8 mouse cellular contexts compared by ENCODE assay signal in the genomic region with DNA sequence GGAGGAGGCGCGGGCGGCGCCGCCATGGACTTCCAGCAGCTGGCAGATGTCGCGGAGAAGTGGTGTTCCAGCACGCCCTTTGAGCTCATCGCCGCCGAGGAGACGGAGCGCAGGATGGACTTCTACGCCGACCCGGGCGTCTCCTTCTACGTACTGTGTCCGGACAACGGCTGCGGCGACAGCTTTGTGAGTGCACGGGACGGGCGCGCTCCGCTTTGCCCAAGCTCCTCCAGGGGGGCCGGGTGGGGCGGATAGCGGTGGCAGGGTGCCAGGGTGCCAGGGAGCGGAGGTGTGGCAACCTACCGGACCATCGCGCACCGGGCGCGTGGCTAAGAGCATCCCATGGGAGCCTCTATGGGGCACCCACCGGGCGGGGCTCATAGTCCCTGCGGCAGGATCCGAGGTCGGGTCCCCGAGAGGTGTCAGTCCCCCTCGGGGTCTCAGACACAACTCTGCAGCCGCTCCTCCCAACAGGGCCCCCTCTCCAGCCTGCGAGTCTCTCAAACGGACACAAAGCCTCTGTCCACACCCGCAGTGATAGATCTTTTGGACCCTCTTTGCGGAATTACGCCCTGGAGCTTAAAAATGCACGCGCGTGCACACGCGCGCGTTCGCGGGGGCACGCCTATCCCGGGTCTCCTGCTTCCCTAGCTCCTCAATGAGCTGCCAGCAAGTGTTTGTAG. TPM values are rescaled to one million over a fixed set of nuclear protein-coding genes. Genes with fewer than 3 reads are reported as not detected.
A peak's percentile ranks its signal among the peaks of the same experiment; 100 is the strongest.
DNase-seq lines count a peak whose midpoint lies in the region; ATAC-seq and TF ChIP-seq lines count a peak whose summit lies in the region.

No protein-coding gene starts in this region.

- peaks cover 15% of the 10 kb centered on the region for H3K4me1 ChIP-seq in embryonic facial prominence, embryonic 15.5 days
- no peaks in the 10 kb centered on the region for H3K4me1 ChIP-seq in intestine, postnatal 0 days (replicated peaks; ENCODE audit: control insufficient read depth, insufficient read depth, low read length)
- peaks cover 8% of the 10 kb centered on the region for H3K4me1 ChIP-seq in neural tube, embryonic 12.5 days

- H3K9ac ChIP-seq in embryonic facial prominence, embryonic 15.5 days, result peak overlapping the region; percentile 63
- H3K9ac ChIP-seq in intestine, postnatal 0 days (ENCODE audit: low read depth, low read length), result peak overlapping the region; percentile 40; the same call in 1 of the 2 replicates
- peak overlapping the region; percentile 77 for H3K9ac ChIP-seq in neural tube, embryonic 12.5 days

- TF ChIP-seq CTCF in intestine, postnatal 0 days (IDR thresholded peaks at IDR 0.05; ENCODE audit: low read depth), result peak; percentile 16; the same call in 1 of the 2 replicates

- peak; percentile 55 for ATAC-seq in embryonic facial prominence, embryonic 15.5 days (ENCODE audit: insufficient number of reproducible peaks, low FRiP score, low TSS enrichment, low read depth)
- no peak for ATAC-seq in intestine, postnatal 0 days
- peak; percentile 77 for ATAC-seq in neural tube, embryonic 12.5 days (ENCODE audit: low FRiP score, low read depth)

- peak overlapping the region; percentile 97 for H3K4me2 ChIP-seq in embryonic facial prominence, embryonic 15.5 days (replicated peaks)
- H3K4me2 ChIP-seq in intestine, postnatal 0 days (replicated peaks; ENCODE audit: low read depth), result peak overlapping the region; percentile 98
- H3K4me2 ChIP-seq in neural tube, embryonic 12.5 days (replicated peaks), result peak overlapping the region; percentile 94

- WGBS in embryonic facial prominence, embryonic 15.5 days, result under 1% methylated on average over 61 of the region's 61 CpGs
- under 1% methylated on average over 61 of the region's 61 CpGs for WGBS in intestine, postnatal 0 days
- WGBS in neural tube, embryonic 12.5 days, result under 1% methylated on average over 61 of the region's 61 CpGs

- peak overlapping the region; percentile 58; the same call in 1 of the 2 replicates for H3K27ac ChIP-seq in embryonic facial prominence, embryonic 15.5 days (replicated peaks)
- peak overlapping the region; percentile 60; the same call in 1 of the 2 replicates for H3K27ac ChIP-seq in intestine, postnatal 0 days (ENCODE audit: low read depth, low read length)
- peak overlapping the region; percentile 46 for H3K27ac ChIP-seq in neural tube, embryonic 12.5 days

- DNase-seq in layer of hippocampus, postnatal 10 days (ENCODE audit: low spot score in 2 of 2), result peak; percentile 49 to 58
- DNase-seq in layer of hippocampus, adult 9-11 months, result no peak
- DNase-seq in NIH3T3 (ENCODE audit: low read depth), result peak; percentile 52
- no peak for DNase-seq in urinary bladder, postnatal 25 days (ENCODE audit: low spot score)
- DNase-seq in thymus, postnatal 0 days (ENCODE audit: low spot score), result no peak

- H3K4me3 ChIP-seq in embryonic facial prominence, embryonic 15.5 days (replicated peaks), result peak overlapping the region; percentile 84
- H3K4me3 ChIP-seq in intestine, postnatal 0 days (ENCODE audit: low read depth, low read length), result peak overlapping the region; percentile 74
- peak overlapping the region; percentile 89 for H3K4me3 ChIP-seq in neural tube, embryonic 12.5 days

- peaks cover 11% of the 10 kb centered on the region; the same call in 1 of the 2 replicates for H3K27me3 ChIP-seq in embryonic facial prominence, embryonic 15.5 days
- H3K27me3 ChIP-seq in intestine, postnatal 0 days (replicated peaks; ENCODE audit: control insufficient read depth, insufficient read depth, low read length), result no peaks in the 10 kb centered on the region
- H3K27me3 ChIP-seq in neural tube, embryonic 12.5 days (replicated peaks), result peaks cover 8% of the 10 kb centered on the region

- no peaks in the 10 kb centered on the region for H3K9me3 ChIP-seq in embryonic facial prominence, embryonic 15.5 days (replicated peaks)
- H3K9me3 ChIP-seq in intestine, postnatal 0 days (ENCODE audit: control insufficient read depth), result no peaks in the 10 kb centered on the region
- no peaks in the 10 kb centered on the region for H3K9me3 ChIP-seq in neural tube, embryonic 12.5 days

- H3K36me3 ChIP-seq in embryonic facial prominence, embryonic 15.5 days, result no peaks in the 10 kb centered on the region
- no peaks in the 10 kb centered on the region for H3K36me3 ChIP-seq in intestine, postnatal 0 days (ENCODE audit: control insufficient read depth, insufficient read depth)
- H3K36me3 ChIP-seq in neural tube, embryonic 12.5 days, result no peaks in the 10 kb centered on the region

RNA-seq across cellular contexts. Expression of a gene that starts 0.5 kb away (rescaled TPM):
- total RNA-seq in layer of hippocampus, postnatal 10 days (2021), result 100 to 1,000 TPM; 218 to 231 TPM
- 11.1 and 12.2 TPM in 2 replicates for polyA plus RNA-seq in embryonic facial prominence, embryonic 15.5 days (2015; fragmentation: Nextera tagmentation; extraction: Ambion mirVana)
- polyA plus RNA-seq in intestine, postnatal 0 days (2015; fragmentation: Nextera tagmentation; extraction: Ambion mirVana), result 2.5 and 3.2 TPM in 2 replicates
- 45.5 and 46.7 TPM in 2 replicates for polyA plus RNA-seq in neural tube, embryonic 12.5 days (2016; fragmentation: Nextera tagmentation; extraction: Ambion mirVana)
- polyA plus RNA-seq in thymus, postnatal 0 days (2015; fragmentation: Nextera tagmentation; extraction: Ambion mirVana), result 5.8 and 6.7 TPM in 2 replicates

Comparison
In these comparisons a context has a peak if more than half of its experiments do, and no peak if none do; other contexts are left out.
1. DNase-seq: peak in layer of hippocampus, postnatal 10 days (2 of 2) and NIH3T3 (single experiment); none in layer of hippocampus, adult 9-11 months (single experiment), urinary bladder, postnatal 25 days (single experiment) and thymus, postnatal 0 days (single experiment).
2. Peak in every context shown above with its lines, with median percentiles within 50 percentile points of each other: H3K27ac ChIP-seq, H3K4me2 ChIP-seq, H3K4me3 ChIP-seq and H3K9ac ChIP-seq.